Mouse (Mus musculus): ENCODE measurements around the gene Tsr3. TPM values are rescaled to one million over a fixed set of nuclear protein-coding genes. Genes with fewer than 3 reads are reported as not detected.

Tsr3 gene
- total and polyA plus RNA-seq, 3 experiments, result 38.7 to 42.3 (median 40.8) TPM

DNA sequence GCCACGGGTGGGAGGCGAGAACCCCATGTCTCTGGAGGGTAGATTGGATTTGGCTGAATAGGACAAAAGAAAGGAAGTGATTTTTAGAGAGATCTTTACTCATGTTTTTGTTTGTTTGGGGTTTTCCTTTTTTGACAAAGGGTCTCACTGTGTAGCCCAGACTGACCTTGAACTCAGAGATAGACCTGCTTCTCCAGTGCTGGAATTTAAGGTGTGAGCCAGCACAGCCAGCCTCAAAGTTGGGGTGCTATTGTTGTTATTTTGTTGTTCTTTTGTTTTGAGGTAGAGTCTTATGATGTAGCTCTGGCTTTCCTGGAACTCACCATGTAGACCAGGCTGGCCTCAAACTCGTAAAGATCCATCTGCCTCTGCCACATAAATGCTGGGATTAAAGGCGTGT is 37.6 kb upstream of the Tsr3 start:
- Histone ChIP-seq H3K79me2 (replicated peaks; ENCODE audit: control insufficient read depth, extremely low read depth, insufficient read depth, poor library complexity, severe bottlenecking) (no peaks in the 10 kb centered on the region; the same call in 1 of the 2 replicates), H3K9me3 (replicated peaks; ENCODE audit: low read length) (no peaks in the 10 kb centered on the region), H3K4me2 (ENCODE audit: insufficient read depth, low read depth, poor library complexity, severe bottlenecking) (no peak overlapping the region), H3K36me3 (replicated peaks in 1 of 2; ENCODE audit: control insufficient read depth in 1 of 2, insufficient read depth in 1 of 2, low read length in 1 of 2) (peaks cover 55 to 81% of the 10 kb centered on the region in 2 experiments), H3K9ac (ENCODE audit: insufficient read depth, low read depth) (no peak overlapping the region), H3K27me3 (replicated peaks) (no peaks in the 10 kb centered on the region), H3K4me1 (ENCODE audit: control insufficient read depth in 1 of 2, insufficient read depth in 2 of 2) (no peaks in the 10 kb centered on the region; a peak in 1 of 4 replicates), H3K27ac (ENCODE audit: insufficient read depth, low read depth) (no peak overlapping the region), H3K4me3 (replicated peaks in 1 of 3; ENCODE audit: low read depth in 2 of 3, low read length in 2 of 3, poor library complexity in 1 of 3) (no peak overlapping the region)
- dilution Hi-C loops (cut with MboI; ENCODE audit: extremely low pct_ligation_motif_present, extremely low pct_unique_long_range_greater_than_20kb, low sequenced_read_pairs), result no loop called here
- no peak for TF ChIP-seq SIN3A (IDR thresholded peaks at IDR 0.05; ENCODE audit: low read length)
- no peak for TF ChIP-seq ZC3H11A (IDR thresholded peaks at IDR 0.05; ENCODE audit: low read depth, low read length)
- no peak for TF ChIP-seq MAFK (IDR thresholded peaks at IDR 0.05; ENCODE audit: insufficient replicate concordance, low read length)
- no peak for TF ChIP-seq GABPA (IDR thresholded peaks at IDR 0.05; ENCODE audit: insufficient replicate concordance, low read depth, low read length)
- TF ChIP-seq USF1 (IDR thresholded peaks at IDR 0.05; ENCODE audit: low read depth, low read length), result no peak
- TF ChIP-seq RAD21 (IDR thresholded peaks at IDR 0.05; ENCODE audit: low read depth, low read length), result no peak
- no peak for TF ChIP-seq MEF2A (IDR thresholded peaks at IDR 0.05; ENCODE audit: borderline replicate concordance, low read depth, low read length)
- TF ChIP-seq BHLHE40 (IDR thresholded peaks at IDR 0.05; ENCODE audit: low read depth, low read length), result no peak
- no peak for TF ChIP-seq CTCF (conservative IDR thresholded peaks at IDR 0.05 in 1 of 2, IDR thresholded peaks at IDR 0.05 in 1 of 2; ENCODE audit: low read depth in 2 of 2, low read length in 2 of 2)
- no peak for TF ChIP-seq EP300 (IDR thresholded peaks at IDR 0.05; ENCODE audit: low read length)
- no peak for TF ChIP-seq SMC3 (IDR thresholded peaks at IDR 0.05; ENCODE audit: low read depth, low read length)
- DNase-seq (ENCODE audit: extremely low read depth), result no peak
- in situ Hi-C loops (cut with MboI; ENCODE audit: low pct_ligation_motif_present, low pct_unique_long_range_greater_than_20kb, low sequenced_read_pairs), result no loop called here

DNA sequence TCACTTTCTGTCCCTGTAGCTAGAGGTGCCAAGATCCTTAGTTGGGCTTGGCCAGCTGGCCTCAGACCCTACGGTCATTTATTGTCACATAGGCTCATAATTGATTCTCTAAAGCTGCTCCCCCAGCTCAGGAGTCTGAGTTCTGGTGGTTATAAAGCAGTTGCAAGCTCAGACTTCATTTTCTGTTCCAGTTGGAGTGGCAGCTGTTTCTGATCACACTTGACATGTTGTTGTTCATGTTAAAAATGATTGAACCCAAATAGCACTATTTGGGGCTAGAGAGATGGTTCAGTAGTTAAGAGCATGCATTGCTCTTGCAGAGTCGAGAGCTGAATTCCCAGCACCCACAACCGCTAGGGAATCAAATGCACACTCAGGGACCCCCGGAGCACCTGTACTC is 30.0 kb upstream of the Tsr3 start:
- in situ Hi-C loops (cut with MboI; ENCODE audit: low pct_ligation_motif_present, low pct_unique_long_range_greater_than_20kb, low sequenced_read_pairs), result no loop called here
- Histone ChIP-seq H3K4me3 (replicated peaks in 1 of 3; ENCODE audit: low read depth in 2 of 3, low read length in 2 of 3, poor library complexity in 1 of 3) (no peak overlapping the region), H3K4me2 (ENCODE audit: insufficient read depth, low read depth, poor library complexity, severe bottlenecking) (no peak overlapping the region), H3K9ac (ENCODE audit: insufficient read depth, low read depth) (no peak overlapping the region), H3K27me3 (replicated peaks) (no peaks in the 10 kb centered on the region), H3K27ac (ENCODE audit: insufficient read depth, low read depth) (no peak overlapping the region), H3K9me3 (replicated peaks; ENCODE audit: low read length) (no peaks in the 10 kb centered on the region), H3K36me3 (replicated peaks in 1 of 2; ENCODE audit: control insufficient read depth in 1 of 2, insufficient read depth in 1 of 2, low read length in 1 of 2) (peaks cover 73 to 92% of the 10 kb centered on the region in 2 experiments), H3K4me1 (ENCODE audit: control insufficient read depth in 1 of 2, insufficient read depth in 2 of 2) (peaks cover 4 to 16% of the 10 kb centered on the region in 2 experiments; a peak in 2 of 4 replicates), H3K79me2 (replicated peaks; ENCODE audit: control insufficient read depth, extremely low read depth, insufficient read depth, poor library complexity, severe bottlenecking) (no peaks in the 10 kb centered on the region)
- dilution Hi-C loops (cut with MboI; ENCODE audit: extremely low pct_ligation_motif_present, extremely low pct_unique_long_range_greater_than_20kb, low sequenced_read_pairs), result no loop called here
- TF ChIP-seq ZKSCAN1 (IDR thresholded peaks at IDR 0.05; ENCODE audit: borderline replicate concordance, low read depth, low read length) (no peak), USF1 (IDR thresholded peaks at IDR 0.05; ENCODE audit: low read depth, low read length) (no peak), MYC (IDR thresholded peaks at IDR 0.05; ENCODE audit: low read depth, low read length) (no peak), ETS1 (conservative IDR thresholded peaks at IDR 0.05; ENCODE audit: low read depth, low read length) (no peak), TCF12 (IDR thresholded peaks at IDR 0.05; ENCODE audit: low read depth, low read length) (no peak), MXI1 (IDR thresholded peaks at IDR 0.05; ENCODE audit: low read depth, low read length) (no peak)
- no peak for DNase-seq (ENCODE audit: extremely low read depth)

All from CH12.LX (cell line).